Mouse (Mus musculus): Measurements from ENCODE around the gene Kcnt1. TPM values are rescaled to one million over a fixed set of nuclear protein-coding genes. Genes with fewer than 3 reads are reported as not detected.

The Kcnt1 gene
- polyA plus RNA-seq, 1 experiment: 14.6 TPM

- DNase-seq (ENCODE audit: low read depth): no peak
These were observed 14.3 kb downstream of the Kcnt1 start for GRCm38 (mm10) chr2:25877736-25878268.

GRCm38 (mm10) chr2:25878516-25878915, 15.0 kb downstream of the Kcnt1 start:
- no peak for DNase-seq (ENCODE audit: low read depth)

GRCm38 (mm10) chr2:25879061-25879460, 15.5 kb downstream of the Kcnt1 start:
- DNase-seq (ENCODE audit: low read depth): no peak

GRCm38 (mm10) chr2:25882276-25882675, 18.7 kb downstream of the Kcnt1 start:
- no peak for DNase-seq (ENCODE audit: low read depth)

GRCm38 (mm10) chr2:25884756-25885155, 21.2 kb downstream of the Kcnt1 start:
- DNase-seq (ENCODE audit: low read depth): no peak

- no peak for DNase-seq (ENCODE audit: low read depth)
These were observed 23.7 kb downstream of the Kcnt1 start for GRCm38 (mm10) chr2:25887226-25887625.

- no peak for DNase-seq (ENCODE audit: low read depth)
These were observed 24.6 kb downstream of the Kcnt1 start for GRCm38 (mm10) chr2:25888144-25888543.

GRCm38 (mm10) chr2:25892440-25892839, 28.9 kb downstream of the Kcnt1 start:
- no peak for DNase-seq (ENCODE audit: low read depth)

GRCm38 (mm10) chr2:25898970-25899369, 35.4 kb downstream of the Kcnt1 start:
- DNase-seq (ENCODE audit: low read depth): no peak

- DNase-seq (ENCODE audit: low read depth): no peak
These were observed 46.3 kb downstream of the Kcnt1 start for GRCm38 (mm10) chr2:25909872-25910271.

- DNase-seq (ENCODE audit: low read depth): no peak
These were observed 49.7 kb downstream of the Kcnt1 start for GRCm38 (mm10) chr2:25913247-25913646.

- DNase-seq (ENCODE audit: low read depth): no peak
These were observed 50.7 kb downstream of the Kcnt1 start for GRCm38 (mm10) chr2:25914201-25914600.

- no peak for DNase-seq (ENCODE audit: low read depth)
These were observed 51.3 kb downstream of the Kcnt1 start for GRCm38 (mm10) chr2:25914821-25915220.

- no peak for DNase-seq (ENCODE audit: low read depth)
These were observed 54.9 kb downstream of the Kcnt1 start for GRCm38 (mm10) chr2:25918408-25918807.

- DNase-seq (ENCODE audit: low read depth): no peak
These were observed 56.4 kb downstream of the Kcnt1 start for GRCm38 (mm10) chr2:25919972-25920371.

GRCm38 (mm10) chr2:25923799-25924198, 60.3 kb downstream of the Kcnt1 start:
- DNase-seq (ENCODE audit: low read depth): no peak

GRCm38 (mm10) chr2:25924934-25925333, 61.4 kb downstream of the Kcnt1 start:
- no peak for DNase-seq (ENCODE audit: low read depth)

- no peak for DNase-seq (ENCODE audit: low read depth)
These were observed 64.3 kb downstream of the Kcnt1 start for GRCm38 (mm10) chr2:25927821-25928220.

- no peak for DNase-seq (ENCODE audit: low read depth)
These were observed 67.8 kb downstream of the Kcnt1 start for GRCm38 (mm10) chr2:25931249-25931859.

GRCm38 (mm10) chr2:25940503-25940902, 77.0 kb downstream of the Kcnt1 start:
- DNase-seq (ENCODE audit: low read depth): no peak

- no peak for DNase-seq (ENCODE audit: low read depth)
These were observed 80.3 kb downstream of the Kcnt1 start for GRCm38 (mm10) chr2:25943822-25944221.

- DNase-seq (ENCODE audit: low read depth): no peak
These were observed 84.4 kb downstream of the Kcnt1 start for GRCm38 (mm10) chr2:25947950-25948349.

GRCm38 (mm10) chr2:25949291-25949690, 85.8 kb downstream of the Kcnt1 start:
- DNase-seq (ENCODE audit: low read depth): no peak
